In genomic region chr12:101854336-101854735, GRCm38 (mm10) we compare ENCODE assay signal across 12 mouse cellular contexts.
"Had no signal": no experiment of that assay in that cellular context is flagged by ENCODE, and none has a peak within 500 bp of the region (broad histone marks: within the 10 kb centered on the region; RNA-seq: fewer than 3 reads in every experiment).

No protein-coding gene starts in this region.

- DNase-seq: lung, adult 18-20 months; lung, embryonic 14.5 days; lung, postnatal 10 days; midbrain, embryonic 14.5 days; retina, postnatal 1 day; right cerebral cortex, adult 18-20 months; right cerebral cortex, postnatal 25 days; right cerebral cortex, postnatal 4 days; spleen, adult 18-20 months; thymus, adult 18-20 months; thymus, postnatal 14 days; thymus, postnatal 36 days had no signal
